Mouse (Mus musculus): ENCODE measurements around the gene D7Ertd443e.
A peak's percentile ranks its signal among the peaks of the same experiment; 100 is the strongest.

Gene D7Ertd443e

DNA sequence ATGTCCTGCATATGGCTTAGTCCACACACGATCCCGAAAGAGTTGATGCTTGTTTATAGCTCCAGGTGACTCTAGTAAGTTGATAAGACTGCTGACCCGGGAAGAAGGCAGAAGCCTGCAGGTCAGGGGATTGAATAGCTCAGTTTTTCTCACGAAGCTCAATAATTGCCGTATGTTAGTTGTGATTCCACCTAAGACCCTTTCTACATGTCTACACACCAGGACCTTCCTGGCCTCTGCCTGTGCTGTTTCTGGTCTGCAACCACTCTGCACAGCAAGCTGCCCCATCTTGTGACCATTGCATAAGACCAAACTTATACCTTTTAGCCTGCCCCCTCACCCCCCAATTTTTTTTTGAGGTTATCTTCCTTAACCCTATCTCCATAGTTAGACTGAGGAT is 96.3 kb downstream of the D7Ertd443e start:
- no peak for DNase-seq (ENCODE audit: low read depth)

GRCm38 (mm10) chr7:134287570-134288222 is 97.8 kb downstream of the D7Ertd443e start:
- DNase-seq (ENCODE audit: low read depth): peak; percentile 85

GRCm38 (mm10) chr7:134272956-134273355 is 112.5 kb downstream of the D7Ertd443e start:
- DNase-seq (ENCODE audit: low read depth): no peak

DNA sequence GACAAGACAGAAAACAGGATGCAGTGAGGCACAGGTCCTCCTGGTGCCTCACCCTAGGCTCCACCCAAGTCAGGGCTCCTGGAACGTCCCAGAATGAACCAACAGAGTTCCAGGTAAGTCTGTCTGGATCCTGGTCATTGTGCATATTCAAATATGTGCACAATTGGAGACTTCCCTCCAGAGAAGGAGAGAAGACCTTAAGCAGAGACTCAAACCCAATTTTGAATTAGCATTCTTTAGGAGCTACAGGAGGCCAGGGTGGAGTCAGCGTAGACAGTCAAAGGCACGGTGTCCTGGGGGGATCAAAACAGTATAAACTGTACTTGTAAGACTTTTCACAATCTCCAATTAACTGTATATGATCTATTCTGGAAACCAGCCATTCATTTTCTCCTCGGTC is 113.0 kb downstream of the D7Ertd443e start:
- no peak for DNase-seq (ENCODE audit: low read depth)

DNA sequence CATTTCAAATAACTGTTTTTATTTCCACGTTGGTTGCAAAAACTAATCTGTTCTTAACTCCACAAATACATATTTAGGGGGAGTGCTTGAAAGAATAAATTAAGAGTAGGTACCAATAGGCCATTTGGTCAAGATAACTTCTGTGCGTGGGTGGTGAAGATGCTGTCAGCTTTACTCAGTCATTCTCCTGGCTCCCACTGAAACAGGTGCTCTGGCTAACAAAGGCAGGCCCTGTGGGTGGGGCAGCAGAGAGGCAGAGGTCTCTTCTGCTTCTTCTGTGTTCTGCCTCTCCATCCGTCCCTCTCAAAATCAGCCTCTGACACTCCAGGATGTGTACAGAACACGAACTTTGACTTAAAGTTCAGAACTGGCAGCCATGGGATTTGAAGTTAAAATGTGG is 119.7 kb downstream of the D7Ertd443e start:
- no peak for DNase-seq (ENCODE audit: low read depth)

- DNase-seq (ENCODE audit: low read depth): peak; percentile 77
These were observed 122.1 kb downstream of the D7Ertd443e start for GRCm38 (mm10) chr7:134263146-134263906.

DNA sequence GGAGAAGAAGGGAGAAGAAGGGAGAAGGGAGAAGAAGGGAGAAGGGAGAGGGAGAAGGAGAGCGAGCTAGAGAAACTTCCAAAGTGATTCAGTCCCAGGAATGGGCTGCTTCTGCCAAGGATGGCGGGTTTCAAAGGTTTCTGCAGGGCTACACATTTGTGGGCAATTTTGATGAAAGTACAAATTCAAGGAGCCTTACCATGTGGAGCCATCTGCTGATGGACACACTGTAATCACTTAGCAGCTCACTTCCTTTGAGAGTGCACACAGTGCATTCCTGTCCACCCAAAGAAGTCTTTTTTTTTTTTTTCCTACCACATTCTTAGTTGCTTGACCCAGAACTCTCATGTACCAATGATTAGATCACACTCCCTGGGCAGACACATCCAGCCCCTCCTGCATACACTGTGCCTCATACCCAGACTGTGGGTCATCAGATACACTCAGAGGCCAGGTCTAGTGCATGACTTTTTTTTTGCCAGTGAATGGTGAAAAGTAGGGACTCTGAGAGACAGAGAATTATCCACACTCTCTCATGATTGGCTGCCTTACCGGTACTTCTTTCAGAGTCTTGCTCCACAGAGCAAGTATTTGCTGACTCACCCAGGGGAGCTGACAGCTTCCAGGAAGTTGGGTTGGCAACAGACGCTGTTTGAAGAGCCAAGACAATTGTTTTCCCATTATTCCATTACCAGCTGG is 124.3 kb downstream of the D7Ertd443e start:
- peak; percentile 83 for DNase-seq (ENCODE audit: low read depth)

GRCm38 (mm10) chr7:134250273-134250870 is 135.1 kb downstream of the D7Ertd443e start:
- DNase-seq (ENCODE audit: low read depth): no peak

- DNase-seq (ENCODE audit: low read depth): no peak
These were observed 137.4 kb downstream of the D7Ertd443e start for GRCm38 (mm10) chr7:134248041-134248440.

DNA sequence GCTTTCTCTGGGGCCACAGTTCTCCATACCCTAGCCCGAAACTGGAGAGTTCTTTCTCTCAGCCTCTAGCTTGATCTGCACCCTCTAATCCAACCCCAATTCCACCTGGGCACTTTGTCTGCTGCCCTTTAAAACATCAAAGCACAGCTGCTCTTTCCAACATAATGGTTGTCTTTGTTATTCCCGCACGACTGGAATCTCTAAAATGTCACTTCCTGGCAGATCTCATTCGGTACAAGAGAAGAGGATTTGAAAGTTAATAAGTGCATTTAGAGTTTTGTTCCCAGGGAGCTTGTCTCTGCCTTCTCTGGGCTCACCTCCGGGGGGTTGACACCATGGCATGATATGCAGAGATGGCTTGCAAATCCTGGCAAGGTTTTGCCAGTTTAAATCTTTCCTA is 138.8 kb downstream of the D7Ertd443e start:
- DNase-seq (ENCODE audit: low read depth): no peak

DNA sequence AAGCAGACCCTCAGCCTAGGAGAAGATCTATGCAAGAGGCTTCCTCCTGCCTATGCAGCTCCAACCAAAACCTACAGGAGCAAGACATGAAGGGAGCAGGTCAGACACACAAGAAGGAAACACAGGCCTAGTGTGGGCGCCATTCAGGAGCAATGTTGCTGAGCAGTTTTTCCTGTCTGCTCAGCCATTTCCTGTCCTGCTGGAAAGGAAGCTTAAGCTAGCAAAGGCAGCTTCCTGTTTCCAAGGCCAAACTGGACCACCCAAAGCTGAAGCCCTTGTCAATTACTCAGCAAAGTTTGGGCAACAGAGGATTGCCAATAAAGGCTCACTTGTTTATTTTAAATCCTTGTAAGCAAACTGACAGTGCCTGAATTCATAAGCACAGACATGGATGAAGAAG is 142.7 kb downstream of the D7Ertd443e start:
- no peak for DNase-seq (ENCODE audit: low read depth)

DNA sequence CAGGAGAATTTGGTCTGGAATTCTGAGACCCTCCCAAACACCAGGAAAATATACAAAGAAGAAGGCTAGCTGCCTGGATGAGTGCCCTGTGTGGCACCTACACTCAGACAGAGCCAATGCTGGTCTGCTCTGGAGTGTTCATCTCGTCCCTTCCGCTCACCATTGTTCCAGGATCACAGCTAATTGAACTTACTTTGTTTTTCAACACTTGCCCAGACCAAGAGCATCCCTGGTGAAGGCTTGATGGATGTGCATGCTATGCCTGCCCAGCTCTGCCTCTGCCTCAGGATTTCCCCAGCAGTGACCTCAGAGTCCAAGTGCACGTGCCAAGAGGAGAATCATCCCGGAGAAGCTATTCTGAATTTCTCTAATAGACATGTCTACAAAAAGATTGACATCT is 144.2 kb downstream of the D7Ertd443e start:
- DNase-seq (ENCODE audit: low read depth): no peak

DNA sequence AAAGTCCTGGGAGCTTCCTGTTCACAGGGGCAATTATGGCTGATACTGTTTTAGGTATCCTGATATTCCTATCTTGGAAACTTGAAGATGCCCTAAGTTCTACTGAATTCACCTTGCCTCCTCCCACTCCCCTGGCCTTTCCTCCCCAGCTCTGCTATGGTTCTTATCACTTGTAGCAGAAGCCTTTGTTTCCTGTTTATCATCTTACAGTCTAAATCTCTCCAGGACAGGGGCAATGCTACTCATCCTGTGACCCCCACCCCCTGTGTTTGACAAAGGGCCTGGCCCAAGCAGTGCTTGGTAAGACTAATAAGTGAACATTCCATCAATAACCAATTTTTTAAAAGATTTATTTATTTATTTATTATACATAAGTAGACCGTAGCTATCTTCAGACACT is 144.9 kb downstream of the D7Ertd443e start:
- no peak for DNase-seq (ENCODE audit: low read depth)

DNA sequence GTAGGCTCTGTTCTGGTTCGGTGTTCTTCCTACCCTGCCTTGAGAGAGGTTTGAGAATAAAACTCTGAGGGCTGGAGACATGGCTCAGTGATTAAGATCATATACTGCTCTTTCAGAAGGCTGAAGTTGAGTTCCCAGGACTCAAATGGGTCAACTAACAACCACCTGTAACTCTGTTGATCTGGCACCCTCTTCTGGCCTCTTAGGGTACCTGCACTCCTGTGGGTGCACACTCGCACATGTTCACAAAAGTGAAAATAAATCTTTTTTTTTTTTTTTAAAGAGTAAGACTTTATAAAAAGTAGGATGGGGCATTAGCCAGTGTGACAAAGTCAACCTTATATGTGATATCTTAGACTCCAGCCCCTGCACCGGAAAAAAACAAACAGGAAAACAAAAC is 146.6 kb downstream of the D7Ertd443e start:
- DNase-seq (ENCODE audit: low read depth): no peak

DNA sequence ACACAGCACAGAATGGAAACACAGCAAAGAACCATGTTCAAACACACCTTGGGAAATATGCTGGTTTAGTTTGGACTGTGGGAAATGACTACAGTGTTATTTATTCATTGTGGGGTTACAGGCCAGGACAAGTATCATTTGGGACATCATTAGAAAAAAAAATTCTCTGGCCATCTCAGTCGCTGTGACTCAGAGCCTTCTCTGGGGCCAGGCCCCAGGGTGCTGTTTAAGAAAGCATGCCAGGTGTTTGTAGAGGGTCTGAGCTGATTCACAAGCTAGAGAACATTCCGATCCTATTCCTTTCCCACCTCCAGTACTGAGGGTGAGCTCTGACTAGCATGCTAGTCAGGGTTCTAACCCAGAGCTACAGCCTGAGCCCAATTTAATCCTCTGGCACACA is 148.1 kb downstream of the D7Ertd443e start:
- no peak for DNase-seq (ENCODE audit: low read depth)

DNA sequence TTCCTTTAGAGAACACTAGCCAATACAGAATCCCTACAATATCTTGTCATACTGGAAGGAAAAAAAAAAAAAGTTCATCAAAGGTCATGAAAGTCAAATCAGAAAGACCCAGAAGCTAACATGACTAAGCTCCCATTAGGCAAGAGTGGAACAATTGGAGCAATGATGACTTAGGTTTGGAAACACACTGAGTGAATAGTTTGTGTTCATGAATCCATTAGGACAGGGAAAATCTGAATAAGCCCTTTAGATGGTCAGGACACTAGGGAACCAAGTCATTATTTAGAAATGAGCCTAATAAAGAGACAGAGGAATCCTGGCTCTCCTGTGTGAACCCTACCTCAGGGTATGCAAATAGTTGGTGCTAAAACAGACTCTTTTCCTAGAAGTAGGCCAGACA is 148.7 kb downstream of the D7Ertd443e start:
- no peak for DNase-seq (ENCODE audit: low read depth)

GRCm38 (mm10) chr7:134235552-134235951 is 149.9 kb downstream of the D7Ertd443e start:
- no peak for DNase-seq (ENCODE audit: low read depth)

DNA sequence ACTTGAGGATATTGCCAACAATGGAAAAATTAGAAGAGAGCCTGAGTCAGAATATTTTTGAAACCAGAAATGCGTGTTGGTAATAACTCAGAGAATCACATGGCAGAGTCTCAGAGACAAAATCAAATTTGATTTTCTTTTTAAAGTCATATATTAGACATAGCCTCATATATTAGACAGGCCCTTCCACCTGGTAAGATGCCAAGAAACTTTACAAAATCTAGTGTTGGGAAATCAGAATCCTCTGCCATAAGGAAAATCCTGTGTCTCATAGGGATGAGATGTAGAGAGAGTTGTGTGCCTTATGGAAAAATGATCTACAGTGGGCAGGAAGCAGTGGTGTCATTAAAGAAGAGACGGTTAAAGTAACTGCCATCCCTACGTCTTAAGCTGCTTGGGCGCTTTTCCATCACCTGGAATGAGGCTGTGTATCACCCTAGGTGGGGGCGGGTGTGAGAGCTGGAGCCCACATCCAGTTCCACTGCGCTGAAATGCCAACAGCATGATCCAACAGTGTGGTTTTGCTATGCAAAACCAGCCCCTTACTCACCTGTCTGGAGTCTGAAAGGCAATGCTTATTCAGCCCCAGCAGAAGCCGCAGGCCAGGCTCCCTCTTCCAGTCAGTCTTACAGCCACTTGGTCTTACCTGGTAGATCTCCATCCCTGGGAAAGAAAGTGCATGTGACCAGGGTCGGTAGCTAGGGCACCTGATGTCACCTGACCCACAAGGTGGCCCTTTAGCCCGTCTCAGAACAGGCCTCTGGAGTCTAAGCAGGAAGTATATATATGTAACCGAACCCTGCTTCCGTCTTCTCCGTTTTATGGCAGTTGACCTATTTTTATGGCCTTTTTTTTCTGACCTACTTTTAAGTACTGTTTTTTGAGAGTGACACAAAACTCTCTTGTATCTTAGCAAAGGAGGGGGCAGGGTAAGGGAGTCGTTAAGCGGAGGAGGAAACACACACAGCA is 153.8 kb downstream of the D7Ertd443e start, which contains the start of gene Adam12:
Adam12 (minus strand) TSS at position 769 of the 969 bp plus-strand sequence.
- DNase-seq (ENCODE audit: low read depth): peak; percentile 78

- no peak for DNase-seq (ENCODE audit: low read depth)
These were observed 154.8 kb downstream of the D7Ertd443e start for GRCm38 (mm10) chr7:134230708-134231107.

- no peak for DNase-seq (ENCODE audit: low read depth)
These were observed 155.6 kb downstream of the D7Ertd443e start for GRCm38 (mm10) chr7:134229899-134230298.

GRCm38 (mm10) chr7:134227773-134228455 is 157.5 kb downstream of the D7Ertd443e start:
- DNase-seq (ENCODE audit: low read depth): no peak
